Mouse (Mus musculus) mouse embryonic stem cell (cell line): ENCODE results near the gene Nktr.

Experiments used
- in situ Hi-C, 2 experiments: fragments of 300-500 bp; cut with MboI; formaldehyde crosslinking; loops; 1 replicate in 1 of 2; 3 replicates in 1 of 2; pipeline ENCODE4 v1.14.3; 2019 to 2020; ENCODE audit warnings: low sequenced_read_pairs in 2 of 2, low pct_unique_long_range_greater_than_20kb in 1 of 2, mixed read lengths in 1 of 2; ENCODE audit not compliant: unreplicated experiment in 1 of 2

Gene Nktr

DNA sequence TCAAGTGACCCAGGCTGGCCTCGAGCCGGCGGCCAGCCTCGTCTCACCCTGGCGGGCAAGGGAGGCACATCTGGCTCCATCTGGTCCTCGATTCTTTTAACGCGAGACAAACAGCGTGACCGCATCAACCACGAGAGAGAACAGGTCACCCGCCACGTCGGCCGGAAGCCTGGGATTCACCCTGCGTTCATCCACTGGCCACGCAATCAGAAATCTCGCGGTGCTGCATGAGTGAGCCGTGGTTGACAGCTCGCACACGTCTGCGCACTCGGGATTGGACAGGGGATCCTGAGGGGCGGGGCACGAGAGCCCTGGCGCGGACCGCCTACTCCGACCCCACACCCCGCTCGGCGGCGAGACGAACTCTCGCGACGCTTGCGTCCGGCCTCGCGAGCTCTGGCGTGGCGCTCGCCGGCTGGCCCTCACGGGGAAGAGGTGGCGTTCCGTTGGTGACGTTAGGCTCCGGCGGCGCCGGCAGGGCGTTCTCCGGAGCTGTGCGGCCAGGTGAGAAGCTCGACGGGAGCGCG, at the start of gene Nktr:
Nktr (plus strand) TSS at position 378 of the 527 bp plus-strand sequence.
- in situ Hi-C loops = no loop called here

DNA sequence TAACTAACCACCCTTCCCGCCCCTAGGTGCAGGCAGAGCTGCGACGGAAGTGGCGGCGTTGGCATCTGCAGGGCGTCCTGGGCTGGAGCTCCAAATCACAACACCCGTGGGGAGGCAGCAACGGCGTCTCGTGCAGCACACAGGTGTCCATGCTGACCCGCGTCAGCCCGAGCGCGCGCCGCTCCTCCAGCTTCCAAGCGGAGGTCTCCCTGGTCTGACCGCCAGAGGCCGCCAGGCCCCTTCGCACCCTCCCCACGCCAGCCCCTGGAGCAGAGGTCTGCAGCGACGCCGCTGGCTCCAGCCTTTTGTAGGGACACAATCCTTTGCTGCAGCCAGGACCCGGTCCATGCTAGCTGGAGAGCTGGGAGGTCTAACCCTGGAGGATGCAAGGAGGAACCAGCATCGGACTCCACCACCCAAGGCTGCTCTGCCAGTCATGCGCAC, 49.6 kb upstream of the Nktr start:
- in situ Hi-C loops = no loop called here

DNA sequence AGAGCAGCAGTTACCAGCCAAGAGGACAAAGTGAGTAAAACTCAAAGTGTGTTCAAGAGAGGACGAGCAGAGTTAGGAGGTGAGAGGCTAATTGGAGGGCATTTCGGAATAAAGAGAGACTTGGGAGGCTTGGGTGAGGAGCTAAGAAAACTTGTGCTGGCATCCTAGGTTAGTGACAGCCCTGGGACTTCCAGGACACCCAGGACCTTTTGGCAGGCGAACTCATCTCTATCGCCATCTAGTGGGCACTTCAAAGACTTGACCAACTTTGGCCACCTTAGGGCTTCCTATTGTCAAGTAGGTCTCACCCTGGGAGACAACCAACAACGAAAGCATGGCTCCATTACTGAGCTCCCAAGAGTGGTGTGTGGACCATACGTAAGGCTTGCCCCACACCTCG, 47.7 kb upstream of the Nktr start:
- in situ Hi-C loops = loop anchor here in 1 of 2 experiments (10.0 kb wide), 1 partner anchor 186 kb away; no protein-coding TSS in a partner anchor

DNA sequence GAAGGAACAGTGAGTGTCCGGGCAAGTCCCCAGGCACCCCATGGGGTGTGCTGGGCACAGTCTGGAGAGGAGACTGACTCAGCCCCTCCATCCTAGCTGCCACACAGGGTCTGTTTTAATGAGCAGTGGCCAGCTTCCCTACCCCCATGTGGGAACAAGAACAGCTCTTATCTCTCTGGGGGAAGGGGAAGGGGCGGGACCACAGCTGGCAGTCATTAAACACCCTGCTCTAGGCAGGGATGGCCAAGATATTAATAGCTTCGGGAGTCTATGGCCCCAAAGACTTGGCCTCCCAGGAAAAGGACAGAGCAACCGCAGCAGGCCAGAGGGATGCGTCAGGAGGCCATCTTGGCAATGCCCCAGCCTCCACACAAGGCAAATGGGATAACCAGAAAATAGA, 46.7 kb upstream of the Nktr start:
- in situ Hi-C loops = loop anchor here in 1 of 2 experiments (10.0 kb wide), 1 partner anchor 188 kb away; no protein-coding TSS in a partner anchor

DNA sequence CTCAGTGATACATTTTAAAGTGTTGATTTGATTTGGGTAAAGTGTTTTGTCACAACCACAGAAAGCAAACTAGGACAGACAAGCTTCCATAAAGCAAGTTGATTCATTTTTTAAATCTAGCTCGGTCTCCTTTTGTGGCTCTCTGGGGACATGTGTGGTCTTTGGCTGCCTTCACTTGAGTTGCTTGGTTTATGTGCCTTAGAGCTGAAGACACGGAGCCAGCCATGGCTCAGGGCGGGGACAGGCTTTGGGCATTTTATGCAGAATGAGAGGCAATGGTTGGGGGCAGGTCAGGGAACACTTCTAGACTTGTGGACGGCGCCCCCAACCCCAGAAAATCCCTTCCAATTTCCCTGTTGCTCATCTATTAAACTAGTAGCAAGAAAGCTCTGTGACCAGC, 45.3 kb upstream of the Nktr start:
- in situ Hi-C loops = loop anchor here in 1 of 2 experiments (10.0 kb wide), 1 partner anchor 189 kb away; no protein-coding TSS in a partner anchor

DNA sequence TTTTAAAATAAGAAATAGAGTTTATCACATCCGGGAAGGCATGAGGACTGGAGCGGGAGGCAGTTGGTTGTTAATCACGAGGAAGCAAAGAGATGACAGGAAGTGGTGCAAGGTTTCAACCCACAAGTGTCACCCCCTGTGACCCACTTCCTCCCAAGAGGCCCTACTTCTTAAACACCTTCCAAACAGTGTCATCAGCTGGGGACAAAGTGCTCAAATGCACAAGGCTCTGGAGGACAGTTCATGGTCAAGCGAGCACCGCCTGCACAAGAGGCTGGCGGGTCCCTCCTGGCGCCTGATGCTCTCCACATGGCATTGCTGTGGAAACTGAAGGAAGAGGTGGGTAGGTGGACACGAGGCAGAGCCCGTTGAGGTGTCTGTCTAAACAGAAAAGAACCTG, 44.0 kb upstream of the Nktr start:
- in situ Hi-C loops = loop anchor here (10.0 to 25.0 kb wide), 2 partner anchors 188 to 190 kb away; partner anchors contain the start of gene Cck (in 1 of the 2)

DNA sequence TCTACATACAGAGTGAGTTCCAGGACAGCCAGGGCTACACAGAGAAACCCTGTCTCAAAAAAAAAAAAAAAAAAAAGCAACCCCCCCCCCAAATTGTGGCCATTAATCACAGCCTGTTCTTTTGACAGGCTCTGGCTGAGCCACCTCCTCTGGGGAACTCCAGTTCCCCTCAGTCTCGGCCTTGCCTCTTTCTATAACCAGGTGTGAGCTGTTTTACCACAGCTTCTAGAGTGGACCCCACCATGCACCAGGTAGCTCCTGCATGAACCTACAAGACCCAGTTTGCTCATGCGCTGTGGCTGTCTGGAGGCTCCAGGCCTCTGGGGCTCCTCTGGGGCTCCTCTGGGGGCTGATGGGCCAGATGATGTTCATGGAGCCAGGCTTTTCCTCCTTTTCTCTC, 43.4 kb upstream of the Nktr start:
- in situ Hi-C loops = loop anchor here (10.0 to 25.0 kb wide), 2 partner anchors 188 to 191 kb away; partner anchors contain the start of gene Cck (in 1 of the 2)

DNA sequence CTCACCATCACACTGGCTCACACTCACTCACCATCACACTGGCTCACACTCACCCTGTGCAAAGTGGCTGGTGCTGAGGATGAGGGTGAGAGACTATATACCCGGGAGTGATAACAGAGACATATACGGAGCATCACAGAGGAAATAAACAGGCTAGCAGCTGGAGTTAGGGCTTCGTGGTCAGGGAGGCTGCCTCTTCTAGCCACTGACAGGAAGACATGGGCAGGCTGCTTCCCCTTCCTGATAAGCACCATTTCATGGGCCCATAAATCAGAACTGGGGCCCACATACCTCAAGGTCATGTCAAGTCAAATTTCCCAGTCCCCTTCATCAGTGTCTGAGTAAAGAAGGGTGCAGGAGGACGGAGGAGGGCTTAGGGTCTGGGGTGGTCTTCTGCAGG, 41.9 kb upstream of the Nktr start:
- in situ Hi-C loops = loop anchor here (10.0 to 25.0 kb wide), 2 partner anchors 190 to 192 kb away; partner anchors contain the start of gene Cck (in 1 of the 2)

DNA sequence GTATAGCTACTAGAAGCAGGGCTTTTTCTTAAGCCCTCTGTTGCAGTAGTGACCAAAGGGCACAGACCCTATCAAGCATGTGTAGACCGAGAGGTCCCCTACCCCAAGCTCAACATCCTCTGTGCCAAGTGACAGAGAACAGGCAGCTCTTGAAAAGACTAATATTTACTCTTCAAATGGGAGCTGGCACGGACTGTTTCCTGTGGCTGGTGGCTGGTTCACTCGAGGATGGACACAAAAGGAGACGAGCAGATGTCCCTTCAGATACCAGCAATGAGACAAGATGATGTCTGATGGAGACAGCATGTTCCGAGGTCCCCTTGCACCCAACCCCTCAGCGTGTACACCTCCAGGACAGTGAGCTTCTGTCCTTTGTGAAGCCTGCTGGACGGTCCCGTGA, 41.5 kb upstream of the Nktr start:
- in situ Hi-C loops = loop anchor here (10.0 to 25.0 kb wide), 2 partner anchors 190 to 193 kb away; partner anchors contain the start of gene Cck (in 1 of the 2)

DNA sequence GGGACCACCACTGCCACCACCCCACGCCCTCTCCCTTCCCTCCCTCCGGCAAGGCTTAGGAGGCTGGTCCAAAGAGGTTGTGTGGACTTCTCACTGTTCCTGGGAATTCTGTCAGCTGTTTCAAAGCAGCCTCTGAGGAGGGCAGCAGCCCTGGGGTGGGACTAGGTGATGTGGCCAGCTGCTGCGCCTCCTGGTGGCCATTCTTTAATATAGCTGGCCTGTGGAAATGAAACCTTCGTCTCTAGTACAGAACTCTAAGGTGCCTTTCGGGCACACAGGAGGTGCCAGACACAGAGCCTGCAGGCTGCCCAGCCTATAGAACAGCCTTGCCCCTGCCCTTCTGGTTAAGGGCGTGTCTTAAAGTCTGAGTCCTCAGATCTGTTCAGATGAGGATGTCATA, 39.4 kb upstream of the Nktr start:
- in situ Hi-C loops = loop anchor here (10.0 to 25.0 kb wide), 2 partner anchors 192 to 195 kb away; partner anchors contain the start of gene Cck (in 1 of the 2)

DNA sequence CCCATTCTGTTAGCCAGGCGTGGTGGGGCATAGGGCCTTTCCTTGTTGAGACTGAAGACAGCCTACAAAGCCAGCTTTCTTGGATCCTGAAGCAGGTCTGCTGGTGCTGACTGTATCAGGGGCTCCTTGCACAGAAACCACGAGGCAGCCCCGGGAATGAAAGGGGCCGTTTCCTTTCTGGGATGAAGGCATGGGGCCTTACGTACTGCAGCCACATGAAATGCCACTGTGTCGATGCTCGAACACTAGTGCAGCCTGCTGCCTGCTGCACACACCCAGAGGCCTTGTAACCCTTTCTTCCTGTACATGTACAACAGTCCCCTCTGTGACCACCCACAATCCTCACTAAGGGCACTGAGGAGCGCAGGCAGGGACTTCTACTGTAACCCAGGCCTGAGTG, 37.8 kb upstream of the Nktr start:
- in situ Hi-C loops = loop anchor here in 1 of 2 experiments (25.0 kb wide), 1 partner anchor 194 kb away; the partner anchor contains the start of gene Cck

DNA sequence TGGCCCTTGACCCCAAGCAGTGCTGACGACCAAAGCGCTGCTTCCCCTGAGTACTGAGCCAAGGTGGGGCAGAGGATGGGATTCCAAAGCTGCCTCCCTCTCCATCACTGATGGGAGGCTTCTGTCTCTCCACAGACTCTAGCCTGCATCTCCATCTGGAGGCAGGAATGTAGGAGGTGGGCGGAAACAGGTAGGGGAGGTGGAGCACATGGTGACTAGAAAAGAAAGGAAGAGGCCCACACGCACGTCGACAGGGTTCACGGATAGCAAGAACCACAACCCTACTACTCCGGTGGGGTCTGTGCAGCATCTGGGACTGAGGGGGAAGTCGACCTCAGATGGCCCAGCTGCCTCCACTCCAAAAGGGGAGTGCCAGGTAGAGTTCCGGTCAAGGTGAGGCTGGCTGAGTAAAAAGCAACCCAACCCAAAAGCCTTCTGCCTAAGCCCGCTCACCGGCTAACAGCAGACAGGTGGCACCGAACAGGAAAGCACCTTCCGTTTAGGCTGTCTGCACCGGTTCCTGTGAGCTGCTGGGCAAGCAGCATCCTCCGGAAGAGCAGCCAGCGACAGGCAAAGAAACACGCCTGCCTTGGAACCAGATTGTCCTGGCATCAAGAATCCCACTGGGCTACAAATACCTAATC, 36.8 kb upstream of the Nktr start:
- in situ Hi-C loops = loop anchor here in 1 of 2 experiments (25.0 kb wide), 1 partner anchor 195 kb away; the partner anchor contains the start of gene Cck

DNA sequence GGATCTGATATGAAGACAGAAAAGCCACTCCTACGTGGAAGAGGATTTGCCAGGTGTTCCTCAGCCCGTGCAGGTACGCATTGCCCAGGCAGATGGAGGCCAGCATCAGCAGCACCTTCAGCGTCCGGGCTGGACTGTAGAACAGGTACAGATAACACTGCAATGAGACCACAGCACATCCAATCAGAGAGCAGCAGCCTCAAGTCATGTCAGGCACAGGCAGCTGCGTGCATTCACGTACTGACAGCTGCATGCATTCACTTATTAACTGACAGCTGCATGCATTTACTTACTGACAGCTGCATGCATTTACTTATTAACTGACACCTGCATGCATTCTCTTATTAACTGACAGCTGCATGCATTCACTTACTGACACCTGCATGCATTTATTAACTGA, 34.3 kb upstream of the Nktr start:
- in situ Hi-C loops = loop anchor here in 1 of 2 experiments (25.0 kb wide), 1 partner anchor 197 kb away; the partner anchor contains the start of gene Cck

DNA sequence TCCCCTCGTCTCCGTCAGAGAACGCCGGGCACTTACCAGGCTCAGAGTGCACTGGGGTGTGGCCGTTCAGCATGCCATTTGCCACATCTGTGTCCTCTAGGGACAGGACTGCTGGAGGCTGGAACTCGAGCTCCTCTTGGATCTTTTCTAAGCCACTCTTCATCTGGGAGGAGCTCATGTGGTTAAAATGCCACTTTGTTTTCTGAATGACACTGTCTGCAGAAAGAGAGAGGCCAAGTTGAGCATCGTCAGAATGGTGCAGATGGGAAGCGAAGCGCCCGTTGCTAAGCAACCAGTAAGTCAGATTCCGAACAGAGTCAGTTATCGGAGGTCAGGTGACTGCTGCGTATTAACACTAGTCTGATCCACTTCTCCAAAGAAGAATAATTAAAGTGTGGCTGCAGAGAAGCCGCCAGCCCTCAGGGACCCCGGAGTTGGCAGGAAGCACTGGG, 28.7 kb upstream of the Nktr start:
- in situ Hi-C loops = loop anchor here in 1 of 2 experiments (25.0 kb wide), 1 partner anchor 203 kb away; the partner anchor contains the start of gene Cck

DNA sequence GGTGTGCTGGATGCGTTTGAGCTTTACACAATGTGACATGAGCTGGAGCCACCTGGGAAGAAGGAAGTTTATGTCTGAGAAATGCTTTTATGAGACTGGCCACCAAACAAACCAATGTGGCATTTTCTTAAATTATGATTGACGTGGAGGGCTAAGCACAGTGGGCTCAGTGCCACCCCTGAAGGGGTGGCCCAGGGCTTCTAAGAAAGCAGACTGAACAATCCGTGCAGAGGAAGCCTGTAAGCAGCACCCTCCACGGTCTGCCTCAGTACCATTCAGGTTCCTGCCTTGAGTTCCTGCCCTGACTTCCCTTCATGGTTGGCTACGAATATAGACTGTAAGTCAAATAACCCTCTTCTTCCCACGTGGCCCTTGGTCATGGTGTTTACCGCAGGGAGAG, 28.2 kb upstream of the Nktr start:
- in situ Hi-C loops = loop anchor here in 1 of 2 experiments (25.0 kb wide), 1 partner anchor 203 kb away; the partner anchor contains the start of gene Cck

DNA sequence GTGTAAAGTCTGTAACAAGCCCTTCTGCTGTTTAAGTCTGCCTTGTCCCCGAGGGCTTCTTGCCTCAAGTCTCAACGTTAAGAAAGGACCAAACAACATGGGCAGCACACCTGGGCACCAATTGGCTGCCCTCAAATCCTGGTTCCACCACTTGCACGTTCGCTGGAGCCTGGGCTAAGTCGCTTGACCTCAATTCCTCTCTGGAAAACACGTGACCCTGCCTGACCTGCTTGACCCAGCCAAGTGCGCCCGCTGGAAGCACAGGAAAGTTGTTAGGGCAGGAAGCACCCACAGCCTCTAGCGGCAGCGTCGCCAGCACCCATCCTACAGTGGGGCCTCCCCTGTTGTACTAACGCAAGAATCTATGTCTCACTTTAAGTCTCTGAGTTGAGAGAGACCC, 24.2 kb upstream of the Nktr start:
- in situ Hi-C loops = loop anchor here in 1 of 2 experiments (25.0 kb wide), 1 partner anchor 207 kb away; the partner anchor contains the start of gene Cck

DNA sequence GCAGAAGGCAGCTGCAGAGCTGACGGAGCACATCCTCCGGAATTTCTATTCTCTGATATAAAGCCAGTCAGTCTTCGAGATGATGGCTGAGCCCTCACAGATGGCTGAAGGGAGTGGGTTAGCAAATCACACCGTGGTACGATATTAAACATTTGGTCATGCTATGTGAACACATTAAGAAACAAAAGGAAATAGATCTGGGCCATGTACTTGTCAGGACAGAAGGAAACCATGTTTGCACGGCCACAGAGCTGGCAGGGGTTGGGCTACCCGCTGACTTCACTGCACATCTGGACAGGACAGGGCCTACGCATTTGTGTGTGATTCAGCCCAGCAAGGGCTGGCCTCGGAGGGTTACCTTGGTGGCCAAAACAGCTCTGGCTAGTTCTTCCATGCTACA, 22.3 kb upstream of the Nktr start:
- in situ Hi-C loops = loop anchor here in 1 of 2 experiments (25.0 kb wide), 1 partner anchor 209 kb away; the partner anchor contains the start of gene Cck

DNA sequence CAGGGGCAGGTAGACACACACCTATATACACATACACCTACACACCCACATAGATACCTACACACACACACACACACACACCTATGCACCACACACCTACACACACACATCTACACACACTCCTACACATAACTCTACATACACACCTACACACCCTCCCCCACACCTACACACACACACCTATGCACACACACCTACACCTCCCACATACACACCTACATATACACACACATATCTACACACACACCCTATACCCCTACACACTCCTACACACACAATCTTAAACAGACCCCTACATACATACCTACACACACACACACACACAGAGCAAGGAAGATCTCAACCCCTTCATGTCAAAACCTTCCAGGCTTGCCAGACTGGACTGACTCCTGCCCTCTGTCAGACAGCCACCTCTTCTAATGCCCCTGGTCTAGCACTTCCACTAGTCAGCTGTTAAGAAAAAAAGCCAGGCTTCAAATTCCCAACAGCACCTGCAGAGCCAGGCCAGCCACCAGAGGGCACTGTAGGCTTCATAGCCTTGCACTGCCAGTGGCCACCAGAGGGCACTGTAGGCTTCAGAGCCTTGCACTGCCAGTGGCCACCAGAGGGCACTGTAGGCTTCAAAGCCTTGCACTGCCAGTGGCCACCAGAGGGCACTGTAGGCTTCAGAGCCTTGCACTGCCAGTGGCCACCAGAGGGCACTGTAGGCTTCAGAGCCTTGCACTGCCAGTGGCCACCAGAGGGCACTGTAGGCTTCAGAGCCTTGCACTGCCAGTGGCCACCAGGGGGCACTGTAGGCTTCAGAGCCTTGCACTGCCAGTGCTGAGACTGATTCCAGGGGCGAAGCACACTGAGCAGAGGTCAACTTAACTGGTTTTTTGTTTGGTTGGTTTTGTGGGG, 21.6 kb upstream of the Nktr start:
- in situ Hi-C loops = loop anchor here in 1 of 2 experiments (25.0 kb wide), 1 partner anchor 210 kb away; the partner anchor contains the start of gene Cck
